Mouse (Mus musculus): ENCODE data around the gene Tmem214. TPM values are rescaled to one million over a fixed set of nuclear protein-coding genes. Genes with fewer than 3 reads are reported as not detected.

Gene Tmem214
- 50.4 and 56.3 TPM in 2 replicates for polyA plus RNA-seq (2011; ENCODE audit: insufficient read depth, insufficient read length, low read depth, missing spikeins)

GRCm38 (mm10) chr5:30867712-30868111 is at the start of gene Tmem214:
Tmem214 (plus strand) TSS chr5:30868012.
- no peak within 1 kb of the TSS for H3K4me3 ChIP-seq (ENCODE audit: low read depth, low read length)
- TF ChIP-seq POLR2A (IDR thresholded peaks at IDR 0.05; ENCODE audit: insufficient read depth, low read length) (no peak), CTCF (IDR thresholded peaks at IDR 0.05; ENCODE audit: low read depth, low read length) (no peak), EP300 (IDR thresholded peaks at IDR 0.05; ENCODE audit: insufficient read depth, low read depth, low read length) (no peak)
- peak within 1 kb of the TSS; percentile 32 for H3K9ac ChIP-seq (ENCODE audit: low read depth, poor library complexity, severe bottlenecking)
- no peak within 1 kb of the TSS for H3K27ac ChIP-seq (ENCODE audit: insufficient read depth, low read length)
- H3K36me3 ChIP-seq (ENCODE audit: control insufficient read depth, insufficient read depth, low read length, poor library complexity, severe bottlenecking): peaks cover 14% of the 10 kb centered on the region
- no peaks in the 10 kb centered on the region for H3K9me3 ChIP-seq (replicated peaks; ENCODE audit: control insufficient read depth, insufficient read depth, low read length, poor library complexity, severe bottlenecking)
- H3K27me3 ChIP-seq (ENCODE audit: control insufficient read depth, insufficient read depth, low read length, poor library complexity, severe bottlenecking): no peaks in the 10 kb centered on the region
- peaks cover 7% of the 10 kb centered on the region for H3K4me1 ChIP-seq (ENCODE audit: control insufficient read depth, insufficient read depth, low read length)

DNA sequence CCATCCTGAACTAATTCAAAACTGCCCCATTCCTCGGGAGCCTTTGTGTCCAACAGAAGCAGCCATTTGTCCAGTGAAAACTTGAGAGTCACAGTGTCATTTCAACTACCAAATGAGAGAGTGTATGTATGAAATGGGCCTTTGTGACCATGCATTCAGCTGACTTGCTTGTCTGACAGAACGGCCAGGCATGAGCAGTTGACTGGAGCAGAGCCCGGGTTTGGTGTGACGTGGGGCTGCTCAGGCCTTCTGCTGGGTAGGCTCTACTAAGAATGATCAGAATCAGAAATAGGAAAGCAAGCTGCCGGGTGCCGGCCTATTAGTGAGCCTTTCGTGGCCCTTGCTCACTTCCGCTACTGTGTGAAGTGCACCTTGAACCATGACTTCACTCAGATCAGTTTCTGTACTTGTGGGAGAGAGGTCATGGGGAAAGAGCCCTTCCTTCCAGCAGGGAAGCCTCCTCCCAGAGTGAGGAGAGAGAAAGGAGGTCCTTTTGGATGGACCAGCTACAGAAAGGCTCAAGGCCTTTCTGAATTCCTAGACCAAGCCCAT is 49.0 kb upstream of the Tmem214 start:
- Histone ChIP-seq H3K9me3 (replicated peaks; ENCODE audit: control insufficient read depth, insufficient read depth, low read length, poor library complexity, severe bottlenecking) (no peaks in the 10 kb centered on the region), H3K9ac (ENCODE audit: low read depth, poor library complexity, severe bottlenecking) (no peak overlapping the region), H3K36me3 (ENCODE audit: control insufficient read depth, insufficient read depth, low read length, poor library complexity, severe bottlenecking) (no peaks in the 10 kb centered on the region), H3K4me3 (ENCODE audit: low read depth, low read length) (no peak overlapping the region), H3K4me1 (ENCODE audit: control insufficient read depth, insufficient read depth, low read length) (no peaks in the 10 kb centered on the region), H3K27ac (ENCODE audit: insufficient read depth, low read length) (no peak overlapping the region), H3K27me3 (ENCODE audit: control insufficient read depth, insufficient read depth, low read length, poor library complexity, severe bottlenecking) (no peaks in the 10 kb centered on the region)
- no peak for TF ChIP-seq POLR2A (IDR thresholded peaks at IDR 0.05; ENCODE audit: insufficient read depth, low read length)
- TF ChIP-seq CTCF (IDR thresholded peaks at IDR 0.05; ENCODE audit: low read depth, low read length): no peak
- TF ChIP-seq EP300 (IDR thresholded peaks at IDR 0.05; ENCODE audit: insufficient read depth, low read depth, low read length): no peak

DNA sequence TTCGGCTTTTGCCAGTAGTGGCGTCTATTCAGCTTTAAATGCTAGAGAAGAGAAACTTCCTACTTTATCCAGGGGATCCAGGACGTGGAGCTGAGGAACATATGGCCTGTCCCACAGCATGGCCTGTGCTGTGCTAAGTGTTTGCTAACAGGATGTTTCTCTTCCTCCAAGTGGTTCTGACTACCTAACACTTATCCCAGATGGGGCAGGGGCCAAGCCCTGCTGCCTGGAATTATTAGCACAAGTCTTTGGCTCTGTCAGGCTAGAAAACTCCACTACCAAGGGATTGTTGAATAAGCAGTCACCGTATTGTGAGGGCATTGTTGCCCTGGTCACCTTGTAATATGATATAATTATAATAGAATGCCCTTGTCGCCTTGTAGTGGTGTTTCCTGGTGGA is 45.1 kb upstream of the Tmem214 start:
- H3K4me3 ChIP-seq (ENCODE audit: low read depth, low read length): no peak overlapping the region
- no peak overlapping the region for H3K27ac ChIP-seq (ENCODE audit: insufficient read depth, low read length)
- no peaks in the 10 kb centered on the region for H3K9me3 ChIP-seq (replicated peaks; ENCODE audit: control insufficient read depth, insufficient read depth, low read length, poor library complexity, severe bottlenecking)
- no peaks in the 10 kb centered on the region for H3K4me1 ChIP-seq (ENCODE audit: control insufficient read depth, insufficient read depth, low read length)
- H3K36me3 ChIP-seq (ENCODE audit: control insufficient read depth, insufficient read depth, low read length, poor library complexity, severe bottlenecking): no peaks in the 10 kb centered on the region
- TF ChIP-seq EP300 (IDR thresholded peaks at IDR 0.05; ENCODE audit: insufficient read depth, low read depth, low read length): no peak
- no peak for TF ChIP-seq POLR2A (IDR thresholded peaks at IDR 0.05; ENCODE audit: insufficient read depth, low read length)
- no peaks in the 10 kb centered on the region for H3K27me3 ChIP-seq (ENCODE audit: control insufficient read depth, insufficient read depth, low read length, poor library complexity, severe bottlenecking)
- H3K9ac ChIP-seq (ENCODE audit: low read depth, poor library complexity, severe bottlenecking): no peak overlapping the region

- no peak for TF ChIP-seq CTCF (IDR thresholded peaks at IDR 0.05; ENCODE audit: low read depth, low read length)
- no peak for TF ChIP-seq EP300 (IDR thresholded peaks at IDR 0.05; ENCODE audit: insufficient read depth, low read depth, low read length)
- TF ChIP-seq POLR2A (IDR thresholded peaks at IDR 0.05; ENCODE audit: insufficient read depth, low read length): no peak
- Histone ChIP-seq H3K27me3 (ENCODE audit: control insufficient read depth, insufficient read depth, low read length, poor library complexity, severe bottlenecking) (no peaks in the 10 kb centered on the region), H3K27ac (ENCODE audit: insufficient read depth, low read length) (no peak overlapping the region), H3K9ac (ENCODE audit: low read depth, poor library complexity, severe bottlenecking) (no peak overlapping the region), H3K9me3 (replicated peaks; ENCODE audit: control insufficient read depth, insufficient read depth, low read length, poor library complexity, severe bottlenecking) (no peaks in the 10 kb centered on the region), H3K4me3 (ENCODE audit: low read depth, low read length) (no peak overlapping the region), H3K4me1 (ENCODE audit: control insufficient read depth, insufficient read depth, low read length) (no peaks in the 10 kb centered on the region), H3K36me3 (ENCODE audit: control insufficient read depth, insufficient read depth, low read length, poor library complexity, severe bottlenecking) (no peaks in the 10 kb centered on the region)
Measured at GRCm38 (mm10) chr5:30823091-30823490, 44.7 kb upstream of the Tmem214 start.

GRCm38 (mm10) chr5:30824124-30824988 is 43.5 kb upstream of the Tmem214 start:
- Histone ChIP-seq H3K27ac (ENCODE audit: insufficient read depth, low read length) (no peak overlapping the region), H3K9me3 (replicated peaks; ENCODE audit: control insufficient read depth, insufficient read depth, low read length, poor library complexity, severe bottlenecking) (no peaks in the 10 kb centered on the region), H3K4me3 (ENCODE audit: low read depth, low read length) (no peak overlapping the region), H3K9ac (ENCODE audit: low read depth, poor library complexity, severe bottlenecking) (no peak overlapping the region), H3K27me3 (ENCODE audit: control insufficient read depth, insufficient read depth, low read length, poor library complexity, severe bottlenecking) (no peaks in the 10 kb centered on the region), H3K36me3 (ENCODE audit: control insufficient read depth, insufficient read depth, low read length, poor library complexity, severe bottlenecking) (no peaks in the 10 kb centered on the region), H3K4me1 (ENCODE audit: control insufficient read depth, insufficient read depth, low read length) (no peaks in the 10 kb centered on the region)
- TF ChIP-seq POLR2A (IDR thresholded peaks at IDR 0.05; ENCODE audit: insufficient read depth, low read length): no peak
- no peak for TF ChIP-seq EP300 (IDR thresholded peaks at IDR 0.05; ENCODE audit: insufficient read depth, low read depth, low read length)
- no peak for TF ChIP-seq CTCF (IDR thresholded peaks at IDR 0.05; ENCODE audit: low read depth, low read length)

- TF ChIP-seq EP300 (IDR thresholded peaks at IDR 0.05; ENCODE audit: insufficient read depth, low read depth, low read length): no peak
- Histone ChIP-seq H3K4me1 (ENCODE audit: control insufficient read depth, insufficient read depth, low read length) (no peaks in the 10 kb centered on the region), H3K4me3 (ENCODE audit: low read depth, low read length) (no peak overlapping the region), H3K27ac (ENCODE audit: insufficient read depth, low read length) (no peak overlapping the region), H3K9me3 (replicated peaks; ENCODE audit: control insufficient read depth, insufficient read depth, low read length, poor library complexity, severe bottlenecking) (no peaks in the 10 kb centered on the region), H3K27me3 (ENCODE audit: control insufficient read depth, insufficient read depth, low read length, poor library complexity, severe bottlenecking) (no peaks in the 10 kb centered on the region), H3K9ac (ENCODE audit: low read depth, poor library complexity, severe bottlenecking) (no peak overlapping the region), H3K36me3 (ENCODE audit: control insufficient read depth, insufficient read depth, low read length, poor library complexity, severe bottlenecking) (no peaks in the 10 kb centered on the region)
Measured at GRCm38 (mm10) chr5:30825166-30825565, 42.6 kb upstream of the Tmem214 start.
